Mouse (Mus musculus): ENCODE measurements around the gene Ldah. TPM values are rescaled to one million over a fixed set of nuclear protein-coding genes. Genes with fewer than 3 reads are reported as not detected.

The Ldah gene
- polyA plus RNA-seq, 1 experiment from 2014 or later, result 55.4 TPM

DNA sequence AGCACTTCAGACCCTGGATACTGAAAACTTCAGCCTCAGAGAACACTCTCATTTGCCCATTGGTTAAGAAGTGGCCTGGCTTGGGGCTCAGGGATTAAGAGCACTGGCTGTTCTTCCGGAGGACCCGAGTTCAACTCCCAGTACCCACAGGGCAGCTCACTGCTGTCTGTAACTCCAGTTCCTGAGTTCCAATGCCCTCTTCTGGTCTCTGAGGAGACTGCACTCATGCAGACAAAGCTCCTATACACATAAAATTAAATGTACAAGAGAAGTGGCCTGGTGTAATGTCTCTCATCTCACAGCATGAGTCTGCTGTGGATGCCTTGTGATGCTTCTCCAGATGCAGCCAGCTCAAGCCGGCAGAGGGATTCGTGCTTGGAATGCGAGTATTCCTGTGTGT, 108.6 kb downstream of the Ldah start:
- Histone ChIP-seq H3K4me2 (replicated peaks) (no peak overlapping the region), H3K36me3 (peaks cover 19% of the 10 kb centered on the region), H3K9ac (no peak overlapping the region), H3K4me3 (replicated peaks) (no peak overlapping the region), H3K4me1 (peaks cover 32% of the 10 kb centered on the region), H3K9me3 (replicated peaks) (no peaks in the 10 kb centered on the region), H3K27ac (replicated peaks) (no peak overlapping the region), H3K27me3 (peaks cover 4% of the 10 kb centered on the region; the same call in 1 of the 2 replicates)
- no peak for ATAC-seq (ENCODE audit: insufficient number of reproducible peaks, low FRiP score, low TSS enrichment, low read depth)
- WGBS, result 84% methylated on average over 5 of the region's 5 CpGs

DNA sequence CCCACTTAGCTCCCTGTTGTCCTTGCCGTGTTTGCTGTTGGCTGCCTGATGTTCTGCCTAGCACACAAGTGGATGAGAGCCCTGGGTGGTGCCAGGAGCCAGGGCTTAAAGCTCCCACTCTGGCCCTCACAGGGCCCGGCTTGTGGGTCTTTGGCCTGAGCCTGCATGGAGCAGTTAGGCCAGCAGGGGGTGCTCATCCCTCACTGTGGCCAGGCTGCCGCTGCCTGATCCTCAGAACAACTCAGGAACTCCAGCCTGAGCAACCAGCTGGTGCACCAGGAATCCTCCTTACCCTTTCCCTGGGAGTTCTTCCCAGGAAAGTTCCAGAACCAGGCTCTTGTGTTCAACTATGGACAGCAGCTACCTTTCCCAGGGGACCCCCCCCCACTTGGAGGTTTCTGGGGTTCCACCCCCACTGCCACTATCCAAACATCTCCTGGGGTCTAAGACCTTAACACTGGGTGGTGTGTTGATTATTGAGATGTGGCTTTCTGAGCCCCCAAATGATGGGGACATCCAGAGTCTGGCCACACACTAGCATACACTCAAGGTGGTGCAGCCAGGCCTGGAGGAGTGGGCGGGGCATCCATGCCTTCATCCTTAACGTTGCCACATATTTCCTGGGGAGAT, 112.3 kb downstream of the Ldah start:
- no peak overlapping the region for H3K27ac ChIP-seq (replicated peaks)

GRCm38 (mm10) chr12:8321506-8321905, 113.6 kb downstream of the Ldah start:
- H3K9ac ChIP-seq, result no peak overlapping the region
- ATAC-seq (ENCODE audit: insufficient number of reproducible peaks, low FRiP score, low TSS enrichment, low read depth), result no peak
- H3K9me3 ChIP-seq (replicated peaks), result no peaks in the 10 kb centered on the region
- 86% methylated on average over 10 of the region's 10 CpGs for WGBS
- H3K27me3 ChIP-seq, result no peaks in the 10 kb centered on the region
- no peak overlapping the region for H3K4me3 ChIP-seq (replicated peaks)
- H3K27ac ChIP-seq (replicated peaks), result no peak overlapping the region
- H3K36me3 ChIP-seq, result peaks cover 45% of the 10 kb centered on the region
- H3K4me1 ChIP-seq, result peaks cover 22% of the 10 kb centered on the region
- H3K4me2 ChIP-seq (replicated peaks), result no peak overlapping the region

More for the DNA sequence above, 112.3 kb downstream of the Ldah start:
- H3K4me1 ChIP-seq, result peaks cover 22% of the 10 kb centered on the region
- 38% methylated on average over 5 of the region's 5 CpGs for WGBS
- H3K9ac ChIP-seq, result no peak overlapping the region
- no peaks in the 10 kb centered on the region for H3K27me3 ChIP-seq
- H3K9me3 ChIP-seq (replicated peaks), result no peaks in the 10 kb centered on the region
- H3K4me2 ChIP-seq (replicated peaks), result no peak overlapping the region
- H3K36me3 ChIP-seq, result peaks cover 37% of the 10 kb centered on the region
- no peak overlapping the region for H3K4me3 ChIP-seq (replicated peaks)
- ATAC-seq (ENCODE audit: insufficient number of reproducible peaks, low FRiP score, low TSS enrichment, low read depth), result 0 out of 2 replicates have a peak, but pooled peaks have one; percentile 20

DNA sequence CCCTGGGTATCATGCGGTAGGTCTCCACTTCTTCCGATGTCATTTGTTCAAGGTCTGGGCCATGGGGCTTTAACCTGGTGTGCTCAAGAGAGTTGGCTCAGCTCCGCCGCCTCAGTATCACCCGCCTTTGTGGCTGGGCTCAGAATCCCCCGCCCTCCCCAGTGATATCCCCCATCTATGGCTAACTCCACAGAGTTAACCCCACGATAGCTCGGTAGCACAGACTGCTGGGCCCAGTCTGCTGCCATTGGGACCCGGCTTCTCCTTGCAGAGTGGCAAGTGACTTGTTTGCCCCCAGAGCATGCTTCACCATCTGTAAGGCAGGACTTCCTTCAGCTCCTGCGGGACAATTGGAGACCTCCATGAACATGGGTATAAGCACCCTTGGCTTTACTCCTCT, 116.2 kb downstream of the Ldah start:
- Histone ChIP-seq H3K4me3 (replicated peaks) (no peak overlapping the region), H3K4me2 (replicated peaks) (no peak overlapping the region), H3K9me3 (replicated peaks) (no peaks in the 10 kb centered on the region), H3K4me1 (peaks cover 23% of the 10 kb centered on the region), H3K36me3 (peaks cover 35% of the 10 kb centered on the region), H3K27ac (replicated peaks) (no peak overlapping the region), H3K27me3 (no peaks in the 10 kb centered on the region), H3K9ac (no peak overlapping the region)
- ATAC-seq (ENCODE audit: insufficient number of reproducible peaks, low FRiP score, low TSS enrichment, low read depth), result no peak
- 82% methylated on average over 10 of the region's 10 CpGs for WGBS

DNA sequence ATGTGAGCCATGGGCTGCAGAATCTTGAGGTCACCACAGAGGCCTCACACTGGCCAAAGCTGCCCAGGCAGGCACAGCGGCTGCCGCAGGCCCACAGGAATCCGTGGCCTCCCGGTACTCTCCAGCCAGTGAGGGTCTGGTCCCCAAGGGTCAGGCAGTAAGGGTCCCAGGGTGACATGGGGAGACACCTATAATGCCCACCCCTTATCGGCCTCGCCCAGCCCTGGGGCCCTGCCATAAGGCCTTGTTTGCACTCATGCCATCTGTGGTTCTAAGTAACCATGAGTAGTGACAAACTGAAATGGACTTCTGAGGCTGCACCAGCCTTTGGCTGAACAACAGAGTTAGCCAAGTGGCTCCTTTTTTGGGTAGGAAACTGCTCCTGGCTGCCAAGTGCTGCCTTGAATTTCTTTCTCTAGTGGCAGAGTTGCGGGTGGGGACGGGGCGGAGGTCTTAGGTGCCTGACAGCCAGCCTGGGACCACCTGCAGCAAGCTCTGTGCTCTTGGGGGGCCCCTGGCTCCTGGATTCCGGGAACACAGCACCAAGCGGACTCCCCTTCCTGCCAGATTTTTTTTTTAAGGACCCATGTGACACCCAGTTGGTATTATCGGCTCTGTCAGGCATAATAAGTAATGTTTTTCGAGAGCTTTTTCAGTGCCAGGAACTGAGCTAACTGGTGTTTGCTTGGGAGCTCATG, 117.5 kb downstream of the Ldah start:
- Histone ChIP-seq H3K27ac (replicated peaks) (no peak overlapping the region), H3K4me2 (replicated peaks) (no peak overlapping the region), H3K9ac (no peak overlapping the region), H3K36me3 (peaks cover 40% of the 10 kb centered on the region), H3K4me3 (replicated peaks) (no peak overlapping the region), H3K27me3 (no peaks in the 10 kb centered on the region), H3K9me3 (replicated peaks) (no peaks in the 10 kb centered on the region), H3K4me1 (peaks cover 10% of the 10 kb centered on the region)
- WGBS, result 89% methylated on average over 13 of the region's 13 CpGs
- ATAC-seq (ENCODE audit: insufficient number of reproducible peaks, low FRiP score, low TSS enrichment, low read depth), result no peak

DNA sequence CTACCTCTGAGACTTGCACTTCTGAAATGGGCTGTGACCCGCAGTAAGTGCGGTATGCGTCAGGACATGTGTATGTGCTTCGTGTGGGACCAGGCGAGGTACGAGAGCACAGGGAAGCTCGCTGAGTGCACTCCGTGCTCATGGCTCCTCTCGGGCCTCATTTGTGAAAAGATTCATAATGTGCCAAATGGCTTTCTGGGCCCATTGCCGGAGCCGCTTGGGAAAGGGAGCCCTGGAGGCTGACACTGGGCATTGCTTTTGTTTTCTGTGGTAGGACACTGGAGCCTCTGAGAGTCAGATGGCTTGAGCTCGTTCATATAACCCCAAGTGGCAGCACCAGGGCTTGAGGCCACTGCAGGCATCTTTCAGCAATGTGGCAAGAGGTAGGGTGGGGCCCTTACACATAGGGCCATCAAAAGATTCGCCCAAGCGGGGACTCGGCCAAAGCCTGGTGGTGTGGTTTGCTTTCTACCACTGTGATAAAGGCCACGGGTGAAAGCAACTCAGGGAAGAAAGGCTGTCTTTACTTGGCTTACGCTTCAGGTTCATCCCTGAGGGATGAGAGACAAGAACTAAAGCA, 118.1 kb downstream of the Ldah start:
- Histone ChIP-seq H3K36me3 (peaks cover 40% of the 10 kb centered on the region), H3K27ac (replicated peaks) (no peak overlapping the region), H3K4me2 (replicated peaks) (no peak overlapping the region), H3K4me3 (replicated peaks) (no peak overlapping the region), H3K9me3 (replicated peaks) (no peaks in the 10 kb centered on the region), H3K27me3 (no peaks in the 10 kb centered on the region), H3K4me1 (peaks cover 8% of the 10 kb centered on the region), H3K9ac (no peak overlapping the region)
- 86% methylated on average over 17 of the region's 17 CpGs for WGBS
- no peak for ATAC-seq (ENCODE audit: insufficient number of reproducible peaks, low FRiP score, low TSS enrichment, low read depth)

DNA sequence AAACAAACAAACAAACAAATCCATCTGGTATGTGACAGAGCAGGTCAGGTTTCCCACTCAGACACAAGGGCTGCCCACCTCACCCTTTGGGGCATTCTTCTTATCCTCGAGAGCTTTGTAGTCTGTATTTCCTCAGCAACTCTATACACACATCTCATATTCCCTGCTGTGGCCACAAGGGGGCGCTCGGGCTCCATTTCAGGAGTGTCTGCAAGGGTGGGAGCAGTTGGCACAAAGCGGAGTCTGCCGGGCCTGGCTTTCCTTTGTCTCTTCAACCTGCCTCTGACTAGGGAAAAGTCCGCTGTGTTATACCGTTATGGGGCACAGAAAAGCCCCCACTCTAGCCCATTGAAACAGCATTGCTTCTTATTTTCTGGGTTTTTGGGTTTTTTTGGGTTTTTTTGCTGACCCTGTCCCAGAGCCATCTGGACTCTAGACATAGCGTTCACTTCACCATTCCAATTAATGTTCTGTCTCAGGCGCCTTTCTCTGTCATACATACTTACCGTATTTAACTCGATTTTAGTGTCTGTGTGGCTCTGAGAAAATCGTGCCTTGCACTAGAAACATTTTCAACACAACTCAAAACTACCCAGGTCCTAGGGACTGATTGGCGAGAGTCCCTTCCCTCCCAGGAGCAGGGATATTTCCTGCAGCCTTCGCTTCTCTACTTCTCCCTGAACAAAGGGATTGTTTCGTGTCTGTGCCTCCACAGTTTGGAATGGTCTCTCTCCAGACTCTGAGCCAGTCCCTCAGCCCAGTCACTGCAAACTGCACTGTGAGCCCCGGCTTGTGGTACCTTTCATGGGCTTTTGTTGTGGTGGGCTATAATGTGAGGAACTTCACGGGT, 119.1 kb downstream of the Ldah start:
- no peaks in the 10 kb centered on the region for H3K9me3 ChIP-seq (replicated peaks)
- H3K4me2 ChIP-seq (replicated peaks), result no peak overlapping the region
- no peak overlapping the region for H3K4me3 ChIP-seq (replicated peaks)
- no peak overlapping the region for H3K9ac ChIP-seq
- peak overlapping the region; percentile 17; the same call in 1 of the 2 replicates for H3K27ac ChIP-seq (replicated peaks)
- peaks cover 30% of the 10 kb centered on the region for H3K36me3 ChIP-seq
- ATAC-seq (ENCODE audit: insufficient number of reproducible peaks, low FRiP score, low TSS enrichment, low read depth), result peak; percentile 83
- H3K4me1 ChIP-seq, result peaks cover 16% of the 10 kb centered on the region
- H3K27me3 ChIP-seq, result no peaks in the 10 kb centered on the region
- 31% methylated on average over 17 of the region's 17 CpGs for WGBS

DNA sequence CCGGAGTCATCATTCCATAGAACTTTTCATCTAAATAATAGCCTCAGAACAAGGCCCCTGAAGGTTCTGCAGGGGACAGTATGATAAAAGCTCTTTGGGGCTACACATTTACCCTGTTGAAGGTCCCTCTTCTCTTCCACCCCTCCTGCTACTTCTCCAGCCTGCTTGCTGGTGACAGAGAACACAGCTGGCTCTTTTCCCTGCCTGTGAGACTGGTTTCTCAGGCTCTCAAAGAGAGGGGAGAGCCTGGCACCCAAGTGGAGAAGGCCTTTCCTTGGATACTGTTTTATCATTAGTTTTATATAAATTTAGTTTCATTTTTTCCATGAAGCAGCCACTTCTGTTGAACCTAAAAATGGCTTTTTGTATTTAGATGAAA, 119.8 kb downstream of the Ldah start:
- no peak overlapping the region for H3K4me2 ChIP-seq (replicated peaks)
- H3K27me3 ChIP-seq, result no peaks in the 10 kb centered on the region
- WGBS, result 67% methylated on average over 1 of the region's 1 CpGs
- H3K27ac ChIP-seq (replicated peaks), result peak overlapping the region; percentile 17; the same call in 1 of the 2 replicates
- peaks cover 16% of the 10 kb centered on the region for H3K4me1 ChIP-seq
- ATAC-seq (ENCODE audit: insufficient number of reproducible peaks, low FRiP score, low TSS enrichment, low read depth), result no peak
- no peak overlapping the region for H3K9ac ChIP-seq
- H3K4me3 ChIP-seq (replicated peaks), result no peak overlapping the region
- H3K9me3 ChIP-seq (replicated peaks), result no peaks in the 10 kb centered on the region
- peaks cover 24% of the 10 kb centered on the region for H3K36me3 ChIP-seq

DNA sequence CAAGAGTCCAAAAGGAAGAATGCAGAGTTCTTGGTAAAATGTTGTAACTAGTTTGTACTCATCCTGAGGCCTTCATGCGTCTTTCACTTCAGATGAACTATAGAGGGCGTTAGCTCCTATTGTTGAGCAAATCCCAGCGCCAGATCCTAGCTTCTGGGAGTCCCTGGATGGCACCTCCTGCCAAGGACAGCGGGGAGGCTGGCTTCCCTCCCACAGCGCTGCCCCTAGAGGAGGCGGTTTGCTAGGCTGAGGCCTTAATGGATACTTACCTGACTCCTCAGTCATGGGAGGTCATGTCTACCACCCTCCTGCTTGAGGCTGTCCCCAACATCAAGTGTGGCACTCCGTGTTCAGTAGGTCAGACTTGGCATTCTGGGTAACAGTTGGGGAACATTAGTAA, 121.3 kb downstream of the Ldah start:
- Histone ChIP-seq H3K27me3 (no peaks in the 10 kb centered on the region), H3K4me3 (replicated peaks) (no peak overlapping the region), H3K9ac (no peak overlapping the region), H3K9me3 (replicated peaks) (no peaks in the 10 kb centered on the region), H3K4me2 (replicated peaks) (no peak overlapping the region), H3K27ac (replicated peaks) (no peak overlapping the region), H3K4me1 (peaks cover 16% of the 10 kb centered on the region), H3K36me3 (peaks cover 24% of the 10 kb centered on the region)
- WGBS, result 91% methylated on average over 7 of the region's 7 CpGs
- no peak for ATAC-seq (ENCODE audit: insufficient number of reproducible peaks, low FRiP score, low TSS enrichment, low read depth)

DNA sequence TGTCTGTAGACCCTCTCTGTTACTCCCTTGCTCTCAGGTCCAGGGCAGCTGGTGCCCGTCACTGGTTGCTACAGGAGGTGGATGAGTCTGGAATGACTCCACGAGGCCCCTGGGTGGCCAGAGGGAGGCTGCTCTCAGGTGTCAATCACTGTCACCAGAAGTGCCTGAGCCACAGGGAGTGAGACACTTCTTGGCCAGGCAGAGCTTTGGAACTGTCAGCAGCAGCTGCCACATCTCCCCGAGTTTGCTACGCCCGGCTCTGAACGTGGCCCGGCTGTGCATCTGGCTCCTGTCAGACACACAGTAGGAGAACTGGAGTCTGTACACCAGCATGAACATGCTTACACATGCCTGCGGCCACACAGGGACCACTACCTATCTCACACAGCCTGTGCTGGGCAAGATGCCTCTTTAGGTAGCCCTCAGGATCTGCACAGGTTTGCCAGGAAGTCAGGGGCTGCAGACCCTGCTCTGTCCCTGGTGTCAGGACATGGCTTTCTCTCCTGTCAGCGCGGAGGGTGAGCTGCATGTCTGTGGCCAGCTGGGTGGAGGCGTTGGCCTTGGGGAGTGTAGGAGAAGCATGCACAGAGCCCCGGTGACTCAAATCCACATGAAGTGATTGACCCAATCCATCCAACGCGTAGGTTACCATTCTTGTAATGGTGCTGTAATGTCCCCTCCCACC, 123.7 kb downstream of the Ldah start:
- H3K36me3 ChIP-seq, result peaks cover 28% of the 10 kb centered on the region
- 56% methylated on average over 14 of the region's 14 CpGs for WGBS
- peaks cover 16% of the 10 kb centered on the region for H3K4me1 ChIP-seq

More for the DNA sequence above, 123.7 kb downstream of the Ldah start:
- no peaks in the 10 kb centered on the region for H3K9me3 ChIP-seq (replicated peaks)
- H3K9ac ChIP-seq, result no peak overlapping the region
- no peak for ATAC-seq (ENCODE audit: insufficient number of reproducible peaks, low FRiP score, low TSS enrichment, low read depth)
- H3K4me2 ChIP-seq (replicated peaks), result no peak overlapping the region
- H3K27ac ChIP-seq (replicated peaks), result no peak overlapping the region
- no peaks in the 10 kb centered on the region for H3K27me3 ChIP-seq
- H3K4me3 ChIP-seq (replicated peaks), result no peak overlapping the region
